Mouse (Mus musculus) natural killer cell, adult 2 months (primary cell): ENCODE measurements at regions not wholly inside any gene's neighbourhood (a gene's known extent, or its start where the extent isn't known, plus 50 kb on each side); places are given as distances from the start of the nearest gene placed in this dataset.

ENCODE experiments used
- DNase-seq, 2 experiments: peaks; one replicate each; pipeline ENCODE4 v3.0.0; 2022; ENCODE audit warnings: low spot score in 2 of 2

DNA sequence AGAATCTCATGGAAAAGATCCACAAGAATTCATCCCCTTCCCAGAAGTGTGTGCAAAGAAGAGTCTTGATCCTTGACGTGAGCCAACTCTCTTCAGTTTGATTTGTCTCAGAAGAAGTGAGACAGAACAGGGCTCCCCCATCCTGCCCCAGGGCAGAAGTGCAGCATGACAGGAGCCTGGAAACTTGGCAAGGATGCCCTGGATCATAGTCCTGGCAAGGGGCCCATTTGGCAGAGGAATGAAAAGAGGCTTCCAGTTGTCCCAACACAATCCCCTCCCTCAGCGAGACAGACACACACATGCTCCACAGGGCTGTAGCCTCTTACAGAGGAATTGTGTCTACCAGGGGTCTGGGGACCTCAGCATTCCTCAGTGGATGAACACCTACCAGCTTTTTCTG, 102.7 kb downstream of the Ptpn20 start:
- DNase-seq: no peak

DNA sequence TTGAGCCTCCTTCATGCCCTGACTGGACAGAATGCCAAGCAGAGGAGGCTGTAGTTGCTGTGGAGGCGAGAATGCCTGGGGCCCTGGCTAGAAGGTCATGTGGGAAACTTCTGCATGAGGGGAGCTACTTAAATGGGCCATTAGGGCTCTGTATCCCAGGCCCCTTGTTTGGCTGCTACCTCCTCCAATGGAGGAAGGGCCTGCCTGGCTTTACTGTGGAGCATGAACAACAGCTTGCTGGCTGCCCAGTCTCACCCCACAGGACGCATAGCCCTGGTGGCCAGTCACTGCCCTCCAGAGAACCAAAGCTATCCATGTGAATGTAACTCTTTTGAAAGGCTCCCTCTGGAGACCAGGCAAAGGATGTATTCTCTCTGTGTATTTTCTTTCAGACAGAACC, 105.2 kb downstream of the Ptpn20 start:
- DNase-seq: no peak

DNA sequence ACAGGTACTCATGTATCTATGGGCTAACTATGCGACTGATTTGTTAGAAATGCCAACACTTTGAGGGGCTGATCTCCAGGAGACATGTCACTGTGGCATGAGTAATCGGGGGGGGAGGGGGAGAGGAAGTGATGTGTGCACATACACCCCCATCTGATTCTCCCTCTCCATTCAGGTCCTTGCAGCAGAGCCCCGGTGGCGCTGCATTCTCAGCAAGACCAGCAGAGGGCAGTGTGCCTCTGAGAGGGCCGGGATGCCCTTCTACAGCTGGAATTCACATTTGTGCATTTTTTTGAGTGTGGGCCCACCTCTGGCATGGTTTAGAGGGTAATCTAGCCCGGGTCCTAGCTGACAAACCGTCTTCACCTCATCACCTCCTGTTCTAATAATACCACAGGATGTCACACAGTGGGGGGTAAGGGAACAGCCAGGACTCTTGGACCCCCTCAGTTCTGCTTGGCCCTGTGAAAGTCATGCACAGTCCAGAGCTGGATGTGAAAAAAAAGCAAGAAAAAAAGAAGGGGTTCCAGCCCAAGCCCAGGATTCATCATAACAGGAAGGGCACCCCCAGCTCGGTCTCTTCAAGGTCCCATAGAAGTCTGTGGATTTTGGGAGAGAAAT, 106.5 kb downstream of the Ptpn20 start:
- DNase-seq: peak; percentile 2 to 4

DNA sequence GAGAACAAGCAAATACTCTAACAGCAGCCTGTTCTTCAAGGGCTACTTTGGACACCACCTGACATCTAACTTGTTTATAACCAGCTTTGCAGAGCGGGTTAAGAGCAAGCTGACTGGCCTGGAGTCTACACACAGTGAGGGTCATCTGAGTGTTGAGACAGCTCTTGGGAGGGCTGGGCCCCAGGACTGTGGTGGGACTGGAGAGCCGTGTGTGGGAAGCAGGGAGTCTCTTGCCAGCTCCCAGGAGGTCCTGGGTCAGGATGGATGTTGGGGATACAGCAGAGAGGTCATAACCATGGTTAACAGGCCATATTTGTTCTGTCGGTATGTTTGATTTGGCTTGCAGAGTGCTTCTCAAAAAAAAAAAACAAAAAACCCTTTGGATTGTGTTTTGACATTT, 107.8 kb downstream of the Ptpn20 start:
- DNase-seq: no peak

DNA sequence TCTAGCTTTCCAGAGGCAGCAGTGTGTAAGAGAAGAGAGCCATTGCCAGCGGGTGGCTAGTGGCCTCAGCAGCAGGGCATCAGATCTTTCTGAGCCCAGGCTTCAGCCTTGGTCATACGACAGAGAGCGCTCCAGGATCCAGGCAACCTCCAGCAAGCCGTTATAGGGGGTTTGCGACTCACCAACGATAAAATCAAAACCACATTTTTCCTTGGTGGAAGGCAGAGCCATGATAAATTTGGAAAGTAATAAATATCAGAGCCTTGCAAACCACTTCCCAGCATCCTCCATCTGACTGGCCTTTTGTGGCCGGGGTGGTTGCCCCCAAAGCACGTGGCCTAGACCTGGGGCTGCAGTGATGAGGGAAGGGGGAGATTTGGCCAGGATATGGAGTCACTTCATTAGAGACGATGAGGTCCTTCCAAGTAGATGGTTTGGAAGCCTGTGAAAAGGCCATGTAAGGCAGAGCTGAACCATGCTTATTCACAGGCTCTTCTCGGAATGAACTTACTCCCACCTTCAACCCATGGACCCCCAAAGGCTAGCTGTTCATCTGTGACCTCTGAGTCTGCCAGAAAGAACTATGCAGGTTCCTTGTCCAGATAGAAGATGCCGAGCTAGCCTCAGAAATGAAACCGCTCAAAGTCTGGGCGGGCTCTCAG, 110.9 kb downstream of the Ptpn20 start:
- no peak for DNase-seq

DNA sequence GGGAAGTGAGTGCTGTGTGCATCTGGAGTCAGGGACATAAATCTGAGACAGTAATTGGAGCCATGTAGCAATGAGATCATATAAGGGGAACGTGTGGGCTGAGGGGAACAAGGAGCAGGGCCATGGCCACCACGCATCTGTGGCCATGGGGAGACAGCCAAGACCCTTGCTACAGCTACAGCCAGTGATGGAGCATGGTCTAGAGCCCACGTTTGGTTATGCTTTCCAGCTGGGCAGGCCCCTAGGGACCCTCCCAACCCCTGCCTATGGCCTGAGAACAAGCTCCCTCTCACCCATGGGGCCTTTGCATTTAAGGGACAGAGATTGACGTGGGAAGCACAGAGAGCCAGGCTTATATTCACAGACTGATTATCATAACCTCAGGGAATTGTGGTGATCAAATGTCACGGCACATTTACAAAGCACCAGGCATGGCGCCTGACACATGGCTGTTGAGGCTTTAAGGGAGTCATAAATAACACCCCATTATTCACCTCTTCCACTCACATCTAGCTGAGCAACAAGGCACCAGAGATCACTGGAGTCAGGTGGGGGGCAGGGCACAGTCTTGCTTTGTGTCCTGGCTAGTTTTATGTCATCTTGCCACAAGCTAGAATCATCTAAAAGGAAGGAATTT, 118.8 kb downstream of the Ptpn20 start:
- no peak for DNase-seq

DNA sequence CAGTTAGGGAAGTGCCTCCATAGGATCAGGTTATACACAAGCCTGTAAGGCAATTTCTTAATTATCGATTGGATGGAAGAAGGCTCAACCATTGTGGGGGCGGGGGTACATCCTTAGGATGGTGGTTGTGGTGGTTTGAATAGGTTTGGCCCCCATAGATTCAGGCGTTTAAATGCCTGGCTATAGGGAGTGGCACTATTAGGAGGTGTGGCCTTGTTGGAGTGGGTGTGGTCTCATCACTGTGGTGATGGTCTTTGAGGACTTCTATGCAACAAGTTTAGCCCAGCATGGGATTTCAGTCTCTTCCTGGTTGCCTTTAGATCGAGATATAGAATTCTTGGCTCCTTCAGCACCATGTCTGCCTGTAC, 119.3 kb downstream of the Ptpn20 start:
- DNase-seq: no peak

DNA sequence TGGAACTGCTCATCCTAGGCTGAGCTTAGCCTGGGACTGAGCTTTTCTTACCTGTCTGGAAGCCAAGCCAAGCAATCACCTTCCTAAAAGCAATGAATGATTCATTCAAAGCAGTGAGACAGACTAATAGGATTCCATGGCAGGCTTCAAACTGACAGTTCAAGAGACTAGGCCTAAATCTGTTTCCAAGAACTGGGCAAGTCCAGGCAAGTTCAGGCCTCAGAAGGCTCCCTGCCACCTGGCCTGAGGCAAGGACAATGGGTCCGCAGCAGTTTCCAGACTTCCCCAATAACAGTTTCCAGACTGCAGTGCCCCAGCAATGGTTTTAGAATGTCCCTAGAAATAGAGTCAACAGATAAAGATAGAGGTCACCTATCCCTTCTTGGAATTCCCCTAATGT, 123.5 kb downstream of the Ptpn20 start:
- DNase-seq: no peak

DNA sequence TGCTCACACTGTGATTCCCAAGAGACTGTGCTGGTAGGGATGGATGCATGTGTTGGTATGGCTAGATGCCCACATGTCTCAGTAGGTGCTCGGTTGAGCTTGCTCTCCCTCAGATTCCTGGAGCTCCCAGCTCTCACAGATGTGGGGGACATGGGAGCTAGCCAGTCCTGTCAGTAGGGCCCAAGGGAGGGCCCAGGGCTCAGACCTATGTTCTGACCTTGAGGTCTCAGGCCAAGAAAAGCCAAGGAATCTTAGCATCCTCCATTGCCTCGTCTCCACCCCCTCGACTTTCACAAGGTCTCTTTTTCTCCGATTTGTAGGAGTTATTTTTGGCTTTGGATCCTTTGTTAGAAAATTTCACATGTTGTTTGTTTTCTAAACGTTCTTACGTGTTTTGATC, 130.6 kb downstream of the Ptpn20 start:
- no peak for DNase-seq

DNA sequence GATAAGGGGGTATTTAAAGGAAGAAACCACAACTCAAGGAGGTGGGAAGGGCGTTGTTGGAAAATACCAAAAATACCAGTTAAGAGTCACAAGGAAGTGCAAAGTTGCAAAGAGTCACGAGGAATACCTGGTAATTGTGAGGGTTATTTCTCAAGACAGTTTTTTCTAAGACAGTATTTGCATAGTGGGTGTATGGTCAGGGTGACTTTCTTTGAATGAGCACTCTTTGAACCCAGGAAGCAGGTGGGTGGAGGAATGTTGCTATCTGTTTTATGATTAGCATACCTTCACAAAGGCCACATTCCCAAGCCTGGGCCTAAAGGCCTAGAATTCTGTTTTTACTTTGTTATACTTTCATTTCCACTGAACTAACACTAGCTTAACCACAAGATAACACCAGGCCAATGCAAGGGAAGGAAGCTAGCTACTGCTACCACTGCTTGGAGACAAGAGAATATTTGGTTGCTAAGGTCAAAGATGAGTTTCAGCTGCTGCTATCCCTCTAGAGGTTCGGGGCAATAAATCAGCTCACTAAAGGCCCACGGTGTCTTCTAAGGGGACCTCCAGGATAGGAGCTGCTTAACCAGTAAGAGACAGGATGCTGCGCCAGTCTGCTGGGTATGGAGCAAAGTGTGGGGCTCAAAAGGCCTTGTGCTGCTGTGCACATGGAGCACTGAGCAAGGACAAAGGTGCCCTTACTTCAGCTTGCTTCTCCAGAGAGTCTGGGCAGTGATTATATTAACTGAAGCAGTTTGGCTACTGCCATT, 133.6 kb downstream of the Ptpn20 start:
- DNase-seq: peak in 1 of 2 experiments; percentile 2

DNA sequence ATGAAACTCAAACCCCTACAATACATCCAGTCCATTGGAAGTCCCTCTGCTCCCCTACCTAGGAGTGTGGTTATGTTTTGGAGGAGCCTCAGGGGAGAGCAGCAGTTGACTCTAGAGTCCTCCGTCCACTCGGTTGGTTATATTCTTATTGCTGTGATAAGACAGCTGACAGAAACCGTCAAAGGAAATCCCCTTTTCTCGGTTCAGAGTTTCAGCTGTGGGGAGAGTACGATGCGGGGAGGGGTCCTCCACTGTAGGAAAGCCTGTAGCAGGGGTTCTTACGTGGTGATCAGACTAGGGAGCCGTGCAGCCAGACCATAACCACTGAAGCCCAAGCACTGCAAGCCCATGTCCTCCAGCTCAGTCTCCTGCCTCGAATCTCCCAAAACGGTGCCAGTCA, 137.5 kb downstream of the Ptpn20 start:
- DNase-seq: no peak

DNA sequence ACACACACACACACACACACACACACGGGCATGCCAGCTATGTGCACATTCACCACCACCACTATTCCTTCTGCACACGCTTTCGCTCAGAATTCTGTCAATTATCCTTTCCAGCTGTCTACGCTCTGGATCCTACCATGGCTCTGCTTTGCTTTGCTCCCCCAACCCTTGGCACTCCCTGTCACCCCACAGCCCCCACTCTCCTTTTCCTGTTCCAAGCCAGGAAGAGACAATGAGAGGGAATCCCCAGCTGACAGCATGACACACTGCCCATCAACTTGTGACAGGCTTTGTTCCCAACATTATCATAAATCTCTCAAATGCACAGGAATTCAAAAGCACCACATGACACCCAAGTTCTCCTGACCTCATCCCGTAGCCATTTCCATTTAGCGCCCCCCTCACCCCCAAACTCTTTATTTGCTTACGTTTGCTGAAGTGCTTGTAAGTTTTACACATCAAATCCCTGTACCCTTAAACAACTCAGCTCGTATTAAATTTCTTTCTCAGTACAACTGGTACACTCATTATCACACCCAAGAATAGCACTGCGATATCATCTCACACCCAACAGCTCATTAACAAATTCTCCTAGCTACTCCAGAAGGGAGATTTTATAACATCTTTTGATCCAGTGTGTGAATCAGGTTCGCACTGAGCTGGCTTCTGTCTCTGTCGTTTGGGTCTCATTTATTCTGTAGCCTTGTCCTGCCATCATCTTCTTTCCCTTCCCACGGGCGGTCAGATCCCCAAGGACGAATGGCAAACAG, 140.3 kb downstream of the Ptpn20 start:
- DNase-seq: no peak

DNA sequence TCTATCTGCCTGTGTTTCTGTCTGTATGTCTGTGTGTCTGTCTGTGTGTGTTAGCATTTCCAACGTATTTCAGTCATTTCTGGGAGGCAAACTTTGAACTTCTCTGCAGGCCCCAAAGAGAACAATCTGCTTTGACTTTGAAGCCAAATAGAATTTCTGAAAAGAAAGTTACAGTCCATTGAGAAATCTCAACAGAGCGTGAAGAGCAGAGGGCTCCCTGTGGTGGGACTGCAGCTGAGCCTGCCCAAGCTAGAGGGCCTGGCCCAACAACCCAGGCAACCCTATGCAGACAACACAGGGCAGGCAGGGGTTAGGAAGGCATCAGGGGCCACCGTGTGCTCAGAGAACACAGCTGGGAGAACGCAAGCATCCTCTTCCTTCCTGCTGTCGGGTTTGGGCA, 143.7 kb downstream of the Ptpn20 start:
- DNase-seq: no peak

DNA sequence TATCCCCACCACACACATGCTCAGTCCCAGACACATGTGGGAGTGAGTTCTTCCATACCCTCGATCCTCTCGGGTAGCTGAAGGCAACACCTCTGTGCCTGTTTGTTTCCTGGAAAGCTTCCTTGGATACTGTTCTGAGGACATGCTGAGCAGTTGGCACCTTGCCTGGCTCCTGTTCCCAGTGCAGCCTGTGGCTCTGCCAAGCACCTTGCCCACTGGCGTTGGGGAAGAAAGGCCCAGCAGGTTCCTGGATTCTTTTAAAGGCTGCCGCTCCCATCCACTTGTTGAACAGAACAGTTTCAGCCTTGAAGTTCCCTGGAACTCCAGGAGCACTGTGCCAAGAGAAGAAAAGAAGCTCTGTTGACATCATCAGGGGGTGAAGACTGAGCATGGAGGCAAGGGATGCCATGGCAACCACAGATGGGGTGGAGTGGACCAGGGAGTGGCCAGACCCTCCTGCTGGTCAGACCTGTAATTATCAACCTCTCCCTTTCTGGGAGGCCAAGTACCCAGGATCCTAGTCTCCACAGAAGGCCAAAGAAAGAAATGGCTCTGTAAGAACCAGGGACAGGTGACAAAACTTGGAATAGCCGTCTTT, 145.5 kb downstream of the Ptpn20 start:
- DNase-seq: no peak

- no peak for DNase-seq
These were observed 146.6 kb downstream of the Ptpn20 start for GRCm38 (mm10) chr14:33735653-33736052.

DNA sequence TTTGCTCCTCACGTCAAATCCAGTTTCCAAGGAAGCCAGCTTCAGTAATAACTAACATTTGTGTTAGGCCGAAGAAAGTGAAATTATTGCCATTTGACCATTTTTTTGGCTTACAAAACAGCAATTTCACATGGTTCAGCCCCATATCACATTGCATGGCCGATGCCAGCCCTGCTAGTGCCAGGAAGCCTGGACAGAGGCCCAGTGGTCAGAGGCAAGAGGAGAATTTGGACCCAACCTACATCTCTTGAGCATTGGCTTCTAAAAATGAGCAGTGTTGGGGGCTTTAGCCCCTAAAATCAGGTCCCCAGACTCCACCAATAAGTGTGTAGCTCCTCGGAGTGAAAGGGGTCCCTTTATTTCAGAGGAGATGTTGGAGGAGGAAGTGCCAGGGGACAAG, 157.2 kb downstream of the Ptpn20 start:
- no peak for DNase-seq

DNA sequence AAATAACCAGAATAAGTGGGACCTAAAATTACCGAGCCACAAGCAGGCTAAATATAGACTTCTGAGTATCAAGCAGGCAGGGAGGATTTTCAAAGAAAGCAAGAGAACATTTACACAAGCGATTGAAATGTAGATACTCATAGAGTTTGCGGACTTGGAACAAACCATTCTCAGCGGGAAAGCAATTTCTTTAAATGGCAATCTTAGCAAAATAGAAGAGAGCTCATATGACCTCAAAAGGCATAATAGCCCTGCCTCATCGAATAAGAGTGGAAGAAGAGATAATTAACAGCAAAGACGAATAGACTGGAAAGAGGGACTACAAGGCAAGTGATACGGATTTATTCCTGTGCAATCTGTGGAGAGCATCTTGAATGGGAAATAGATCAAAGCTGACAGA, 163.7 kb upstream of the Gdf10 start:
- no peak for DNase-seq

DNA sequence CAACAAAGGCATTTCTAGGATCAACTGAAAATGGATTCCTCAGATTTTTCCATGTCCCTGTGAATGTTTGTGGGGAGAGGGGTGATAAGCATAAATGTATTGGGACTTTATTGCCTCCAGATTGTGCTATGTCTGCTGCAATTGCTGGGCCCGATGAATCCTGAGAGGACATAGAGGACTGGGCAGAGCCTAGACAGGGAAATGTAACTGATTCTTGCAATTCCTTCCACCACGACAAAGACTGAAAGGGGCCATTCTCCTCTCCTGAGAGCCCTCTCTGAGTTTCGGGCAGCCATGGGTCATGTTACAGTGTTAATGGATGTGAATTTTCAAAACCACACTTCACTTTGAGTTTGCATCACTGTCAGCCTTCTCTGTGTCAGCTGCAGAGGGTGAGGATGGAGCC, 159.7 kb upstream of the Gdf10 start:
- no peak for DNase-seq

- no peak for DNase-seq
These were observed 157.6 kb upstream of the Gdf10 start for GRCm38 (mm10) chr14:33765767-33766166.

DNA sequence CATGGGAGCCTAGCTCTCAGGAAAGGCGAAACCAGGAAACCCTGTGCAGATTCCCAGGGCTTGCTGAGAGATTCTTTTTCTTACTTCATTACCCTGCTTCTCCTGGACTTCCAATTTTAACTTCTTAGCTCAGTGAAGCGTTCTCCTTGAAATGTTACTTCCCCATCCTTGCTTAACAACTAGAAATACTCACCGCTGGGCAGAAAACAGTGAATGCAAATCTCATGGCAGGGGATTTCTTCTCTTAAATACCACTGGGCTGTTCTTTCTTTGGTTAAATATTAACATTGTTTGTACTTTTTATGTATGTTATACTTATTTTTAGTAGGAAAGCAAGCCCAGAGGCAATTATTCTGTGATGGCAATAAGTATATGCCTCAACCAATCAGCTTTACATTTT, 151.0 kb upstream of the Gdf10 start:
- no peak for DNase-seq

- DNase-seq: no peak
These were observed 133.8 kb upstream of the Gdf10 start for GRCm38 (mm10) chr14:33789556-33789955.

- DNase-seq: no peak
These were observed 129.1 kb upstream of the Gdf10 start for GRCm38 (mm10) chr14:33794262-33794661.
